Mouse (Mus musculus): ENCODE data around the gene Gm49361. TPM values are rescaled to one million over a fixed set of nuclear protein-coding genes. Genes with fewer than 3 reads are reported as not detected.
A peak's percentile ranks its signal among the peaks of the same experiment; 100 is the strongest.

Gene Gm49361
- polyA plus RNA-seq, 1 experiment from 2014 or later = not detected

- no peaks in the 10 kb centered on the region for H3K27me3 ChIP-seq
- DNase-seq (ENCODE audit: low read depth, low spot score) (peak; percentile 91), ATAC-seq (peak; percentile 71)
- in situ Hi-C loops (cut with MboI; ENCODE audit: low pct_unique_long_range_greater_than_20kb) = loop anchor here (5.0 kb wide), 1 partner anchor 80 kb away; no protein-coding TSS in a partner anchor
- ChIA-PET POLR2A (no interaction called here), CTCF (interaction anchor here (1.0 to 1.7 kb wide), 2 partner anchors 10 to 74 kb away, joined by 3 to 5 read pairs; no protein-coding TSS in a partner anchor)
- no peak for TF ChIP-seq CTCF (IDR thresholded peaks at IDR 0.05)
Observed at GRCm38 (mm10) chr14:57607500-57607899, 138.4 kb downstream of the Gm49361 start.

- H3K27me3 ChIP-seq = no peaks in the 10 kb centered on the region
Observed at GRCm38 (mm10) chr14:57606663-57607365, 139.1 kb downstream of the Gm49361 start.

GRCm38 (mm10) chr14:57593279-57593678 lies 152.6 kb downstream of the Gm49361 start:
- ChIA-PET POLR2A (no interaction called here), CTCF (interaction anchor here (1.2 kb wide), 1 partner anchor 12 kb away, joined by 3 read pairs; no protein-coding TSS in a partner anchor)
- H3K27me3 ChIP-seq = no peaks in the 10 kb centered on the region
- ATAC-seq (no peak), DNase-seq (ENCODE audit: low read depth, low spot score) (no peak)
- in situ Hi-C loops (cut with MboI; ENCODE audit: low pct_unique_long_range_greater_than_20kb) = no loop called here
- no peak for TF ChIP-seq CTCF (IDR thresholded peaks at IDR 0.05)

More at GRCm38 (mm10) chr14:57606663-57607365, 139.1 kb downstream of the Gm49361 start:
- DNase-seq (ENCODE audit: low read depth, low spot score) (no peak), ATAC-seq (no peak)
- POLR2A ChIA-PET = interaction anchor here (0.6 kb wide), 1 partner anchor 1095 kb away, joined by 3 read pairs; no protein-coding TSS in a partner anchor
- in situ Hi-C loops (cut with MboI; ENCODE audit: low pct_unique_long_range_greater_than_20kb) = loop anchor here (5.0 kb wide), 1 partner anchor 80 kb away; no protein-coding TSS in a partner anchor
- TF ChIP-seq CTCF (IDR thresholded peaks at IDR 0.05) = no peak
- CTCF ChIA-PET = interaction anchor here (1.0 to 1.7 kb wide), 2 partner anchors 11 to 73 kb away, joined by 3 to 5 read pairs; no protein-coding TSS in a partner anchor

Other genes starting within 250 kb of the Gm49361 start
- gene Il17d, start 221.3 kb downstream of the Gm49361 start, polyA plus RNA-seq (2021) = 1.1 TPM
- 28.1 TPM for gene Eef1akmt1, start 174.5 kb downstream of the Gm49361 start, polyA plus RNA-seq (2021)
- gene Xpo4, start 80.7 kb downstream of the Gm49361 start, polyA plus RNA-seq (2021) = 11.9 TPM
- 40.6 TPM for gene Lats2, start 12.3 kb upstream of the Gm49361 start, polyA plus RNA-seq (2021)
- gene Sap18, start 52.1 kb upstream of the Gm49361 start, polyA plus RNA-seq (2021) = 23.1 TPM
- 12.9 TPM for gene Ska3, start 80.1 kb upstream of the Gm49361 start, polyA plus RNA-seq (2021)
- 57.0 TPM for gene Mrpl57, start 80.1 kb upstream of the Gm49361 start, polyA plus RNA-seq (2021)
- gene Zdhhc20, start 144.2 kb upstream of the Gm49361 start, polyA plus RNA-seq (2021) = 39.3 TPM

Data from Patski (cell line).